Mouse (Mus musculus): ENCODE data around the gene Peli2.

DNA sequence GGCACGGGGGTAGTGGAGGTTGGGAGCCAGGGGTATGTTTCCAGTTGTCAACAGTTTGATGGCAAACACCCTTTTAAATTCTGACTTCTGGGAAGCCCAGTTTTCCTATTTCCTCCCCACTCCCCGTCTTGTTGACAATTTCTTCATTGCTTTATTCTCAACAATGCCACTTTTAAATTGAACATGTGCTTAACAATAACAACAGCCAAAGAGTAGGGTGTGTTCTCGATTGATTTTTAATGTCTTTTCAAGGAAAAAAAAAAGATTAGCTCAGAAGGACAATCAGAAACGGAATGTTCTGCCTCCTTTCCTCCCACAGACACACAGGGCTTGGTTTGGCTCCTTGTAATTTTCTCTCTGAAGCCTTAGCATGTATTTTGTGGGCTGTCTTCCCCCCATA is 30.2 kb upstream of the Peli2 start:
- TF ChIP-seq CTCF (IDR thresholded peaks at IDR 0.05; ENCODE audit: insufficient read depth, low read depth, low read length) (no peak), POLR2A (IDR thresholded peaks at IDR 0.05; ENCODE audit: insufficient read depth, low read depth, low read length) (no peak)

All from olfactory bulb, adult 2 months (tissue).